Mouse (Mus musculus) thymus, postnatal 14 days (tissue): ENCODE data around the gene Cenpx.
A peak's percentile ranks its signal among the peaks of the same experiment; 100 is the strongest.
"Not testable (repeated sequence)": the region's sequence is repeated elsewhere in the genome, so short reads cannot be mapped to it uniquely, and the experiment has no call there.

Source experiments
- DNase-seq: peaks from one replicate; pipeline ENCODE4 v3.0.0; 2021

Gene Cenpx

DNA sequence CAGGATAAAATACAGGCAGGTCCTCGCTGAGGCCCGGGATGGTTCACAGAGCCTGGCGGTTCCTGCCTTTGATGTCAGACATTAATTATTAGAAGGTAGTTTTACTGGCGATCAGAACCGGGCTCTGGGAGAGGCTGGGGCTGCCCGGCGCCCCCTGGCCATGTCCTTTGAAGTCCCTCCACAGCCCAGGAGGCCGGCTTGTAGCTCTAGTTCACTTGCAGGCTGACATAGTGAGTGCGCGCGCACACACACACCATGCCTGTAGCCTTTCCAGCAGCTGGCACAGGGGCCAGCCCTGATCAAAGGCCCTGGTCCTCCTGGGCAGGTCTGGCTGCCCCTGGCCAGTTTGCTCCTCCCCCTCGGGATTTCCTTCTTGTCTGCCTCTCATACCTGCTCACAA lies 17.9 kb downstream of the Cenpx start:
- DNase-seq: no peak

DNA sequence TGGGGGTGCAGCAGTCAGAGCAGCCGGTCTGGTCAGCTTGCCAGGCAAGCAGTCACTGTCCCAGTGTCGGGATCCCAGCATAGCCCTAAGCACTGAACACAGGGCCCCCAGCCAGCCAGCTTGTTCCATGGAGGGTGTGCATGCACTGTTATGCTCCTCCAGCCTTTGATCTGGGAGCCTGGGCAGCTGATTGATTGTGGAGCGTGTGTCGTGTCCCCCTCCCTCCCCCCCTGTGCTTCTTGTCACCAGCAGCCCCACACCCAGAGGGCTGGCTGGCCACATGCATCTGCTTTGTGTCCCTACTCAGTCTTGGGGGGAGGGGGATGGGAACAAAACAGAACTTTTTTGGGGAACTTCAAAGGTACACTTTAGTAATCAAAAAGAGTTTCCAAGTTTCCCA lies 18.4 kb downstream of the Cenpx start:
- no peak for DNase-seq

DNA sequence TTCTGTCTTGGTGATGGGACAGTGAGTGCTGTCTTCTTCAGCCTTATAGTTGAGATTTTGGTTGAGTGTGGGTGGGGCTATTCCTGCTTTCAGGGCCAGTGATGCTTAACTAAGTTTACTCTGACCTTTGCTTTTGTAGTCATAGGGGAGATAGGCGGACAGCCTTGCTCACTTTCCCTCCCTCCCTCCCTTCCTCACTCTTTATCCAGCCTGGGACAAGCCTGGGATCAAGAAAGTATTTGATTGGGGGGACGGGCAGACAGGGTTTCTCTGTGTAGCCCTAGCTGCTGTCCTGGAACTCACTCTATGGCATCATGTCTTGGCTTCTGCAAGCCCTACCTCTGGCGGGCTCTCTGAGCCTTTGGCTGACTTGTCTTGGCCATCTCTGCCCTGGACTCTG lies 20.1 kb downstream of the Cenpx start:
- no peak for DNase-seq

DNA sequence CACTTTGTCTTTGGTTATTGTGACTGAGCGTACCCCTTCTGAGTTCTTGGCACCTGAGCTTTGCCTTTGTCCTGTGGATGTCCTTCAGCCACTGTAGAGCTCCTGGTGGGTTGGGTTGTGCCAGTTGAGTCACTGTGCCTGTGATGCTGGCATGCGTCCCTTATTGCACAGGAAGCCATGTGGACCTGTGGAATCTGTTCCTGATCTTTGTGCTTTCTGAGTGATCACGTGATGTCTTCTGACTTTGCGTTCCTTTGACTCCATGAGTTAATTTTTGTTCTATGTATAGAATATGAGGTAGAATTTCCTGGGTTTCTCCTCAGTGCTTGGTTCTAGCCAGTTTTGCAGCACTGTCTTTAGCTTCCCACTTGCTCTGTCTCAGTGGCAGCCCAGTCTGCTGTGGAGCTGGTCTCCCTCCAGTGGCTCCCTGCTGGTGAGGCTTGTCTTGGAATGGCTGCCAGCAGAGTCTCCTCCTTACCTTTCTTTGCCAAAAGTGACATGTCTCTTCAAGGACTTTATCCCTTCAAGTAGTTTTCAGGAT lies 21.0 kb downstream of the Cenpx start:
- no peak for DNase-seq

DNA sequence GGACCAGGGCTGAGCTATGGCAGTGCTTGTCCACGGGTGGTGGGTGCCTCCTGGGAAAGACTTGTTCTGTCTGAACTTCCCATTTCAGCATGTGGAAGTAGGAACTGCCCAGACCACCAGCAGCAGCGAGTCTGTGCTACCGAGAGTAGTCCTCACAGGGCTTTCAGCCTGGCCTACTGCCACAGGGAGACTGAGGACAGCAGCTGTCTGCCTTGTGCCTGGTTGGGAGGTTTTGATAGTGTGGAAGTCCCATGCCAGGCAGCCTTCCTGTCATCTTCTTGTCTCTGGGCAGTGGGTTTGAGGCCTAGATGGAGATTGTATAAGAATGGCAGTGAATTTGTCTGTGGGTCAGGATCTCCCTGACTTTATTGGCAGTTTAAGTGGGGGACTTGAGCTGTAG lies 24.2 kb downstream of the Cenpx start:
- no peak for DNase-seq

DNA sequence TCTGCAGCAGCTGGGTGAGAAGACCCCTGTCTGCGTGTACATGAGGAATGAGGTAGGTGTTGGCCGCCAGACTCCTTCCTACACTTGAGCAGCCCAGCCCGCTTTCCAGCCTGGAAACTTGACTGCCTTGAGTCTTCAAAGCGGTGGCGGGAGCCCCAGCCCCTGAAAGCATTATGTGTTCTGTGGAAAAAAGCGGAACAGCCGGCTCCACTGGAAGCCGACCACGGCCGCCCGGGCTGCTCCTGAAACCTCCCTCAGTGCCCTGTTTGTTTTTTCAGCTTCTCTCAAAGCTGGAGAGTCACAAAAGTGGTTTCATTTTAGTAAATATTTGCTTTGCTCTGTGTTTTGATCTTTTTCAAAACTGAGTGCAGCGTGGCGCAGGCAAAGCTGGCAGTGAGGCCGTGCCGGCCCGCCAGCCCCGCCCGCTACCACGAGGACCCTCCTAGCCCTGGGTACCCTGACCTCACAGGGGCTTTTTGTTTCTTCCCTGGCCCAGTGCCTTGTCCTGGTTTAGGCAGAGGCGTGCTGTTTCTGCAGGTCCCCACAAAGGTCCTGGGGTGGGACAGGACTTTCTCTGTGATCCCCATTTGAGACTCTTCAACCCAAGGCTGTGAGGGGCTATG lies 26.8 kb downstream of the Cenpx start:
- DNase-seq: no peak

DNA sequence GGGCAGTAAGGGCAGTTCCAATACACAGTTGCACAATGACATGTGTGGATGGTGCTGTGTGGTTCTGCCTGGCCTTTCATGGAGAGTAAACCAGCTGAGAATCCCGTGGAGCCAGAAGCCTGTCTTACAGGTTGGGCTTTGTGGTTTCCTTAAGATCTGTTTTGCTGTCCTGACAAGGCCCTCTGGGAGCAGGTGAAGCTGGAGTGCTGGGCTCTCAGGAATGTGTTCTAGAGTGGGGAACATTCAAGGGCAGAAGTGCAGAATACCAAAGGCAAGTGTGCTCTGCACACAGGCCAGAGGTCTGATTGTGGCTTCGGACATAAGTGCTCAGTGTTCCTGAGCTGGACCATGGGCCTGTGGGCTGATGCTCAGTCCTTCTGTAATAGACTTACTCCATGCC lies 28.9 kb downstream of the Cenpx start:
- no peak for DNase-seq

DNA sequence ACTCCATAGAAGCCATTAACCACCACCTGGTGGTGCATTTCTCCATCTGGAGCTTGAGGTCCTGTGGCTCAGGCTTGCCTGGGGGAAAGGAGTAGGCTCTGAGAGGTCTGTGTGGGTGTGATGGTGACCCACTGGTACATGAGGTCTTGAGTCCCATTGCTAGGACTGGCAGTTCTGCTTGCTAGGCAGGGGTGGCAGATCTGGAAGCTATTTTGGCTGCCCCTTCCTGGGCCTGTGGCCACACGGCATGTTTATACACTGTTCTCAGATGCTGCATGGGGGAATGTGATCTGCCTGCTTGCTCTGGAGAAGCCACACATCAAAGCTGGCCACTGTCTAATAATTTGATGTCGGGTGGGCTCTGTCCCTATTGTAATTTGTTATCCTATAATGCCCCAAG lies 29.5 kb downstream of the Cenpx start:
- DNase-seq: no peak

DNA sequence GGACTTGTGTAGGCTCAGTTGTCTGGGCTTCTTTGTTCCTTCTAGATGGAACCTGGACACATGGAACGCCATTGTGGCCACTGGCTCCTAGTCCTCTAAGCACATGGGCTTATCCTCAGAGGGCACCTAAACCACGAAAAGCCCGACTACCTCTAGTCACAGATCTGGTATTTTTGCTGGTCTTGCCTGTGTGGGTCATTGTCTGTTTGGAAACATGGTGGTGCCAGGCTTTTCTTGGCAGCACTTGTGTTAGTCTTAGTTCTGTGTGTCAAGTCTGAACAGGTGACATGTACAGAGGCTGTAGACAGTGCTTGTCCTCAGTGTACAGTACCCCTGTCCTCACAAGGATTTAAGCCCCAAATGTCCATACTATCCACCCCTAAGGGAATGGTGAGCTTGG lies 30.0 kb downstream of the Cenpx start:
- DNase-seq: no peak

DNA sequence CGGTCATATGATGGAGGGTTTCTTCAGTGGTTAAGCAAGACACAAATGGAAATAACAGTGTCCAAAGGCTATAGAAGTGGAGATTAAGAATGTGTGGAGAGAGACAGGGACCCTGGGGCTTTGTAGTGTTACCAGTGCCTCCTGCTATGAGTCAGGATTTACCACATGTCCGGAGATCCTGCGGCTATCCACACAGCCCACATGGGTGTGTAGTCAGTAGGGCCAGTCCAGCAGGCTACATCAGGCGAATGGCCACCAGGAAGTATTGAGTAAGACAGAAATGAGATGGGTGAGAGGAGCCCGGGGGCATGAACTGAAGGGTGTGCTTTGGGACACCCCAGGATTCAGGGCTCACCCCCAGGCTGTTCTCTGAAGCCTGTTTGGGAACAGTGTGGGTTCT lies 30.9 kb downstream of the Cenpx start:
- DNase-seq: no peak

DNA sequence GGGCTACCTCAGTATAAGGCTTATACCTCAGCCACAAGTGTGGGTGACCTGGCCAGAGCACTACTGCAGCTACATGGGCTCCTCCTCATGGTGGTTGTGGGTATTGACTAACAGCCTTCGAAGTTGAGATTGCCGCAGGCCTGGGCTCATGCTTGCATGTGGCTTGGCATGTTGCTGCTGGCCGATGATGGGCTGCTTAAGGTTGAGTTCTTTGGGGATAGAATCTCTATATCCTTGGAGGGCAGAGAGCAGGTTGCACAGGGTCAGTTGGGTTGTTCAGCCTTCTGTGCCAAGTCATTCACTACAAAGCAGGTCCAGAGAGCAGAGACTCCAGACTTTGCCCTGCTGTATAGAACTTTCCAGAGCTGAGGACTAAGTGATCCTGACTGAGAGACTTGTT lies 33.6 kb downstream of the Cenpx start:
- DNase-seq: peak; percentile 21

DNA sequence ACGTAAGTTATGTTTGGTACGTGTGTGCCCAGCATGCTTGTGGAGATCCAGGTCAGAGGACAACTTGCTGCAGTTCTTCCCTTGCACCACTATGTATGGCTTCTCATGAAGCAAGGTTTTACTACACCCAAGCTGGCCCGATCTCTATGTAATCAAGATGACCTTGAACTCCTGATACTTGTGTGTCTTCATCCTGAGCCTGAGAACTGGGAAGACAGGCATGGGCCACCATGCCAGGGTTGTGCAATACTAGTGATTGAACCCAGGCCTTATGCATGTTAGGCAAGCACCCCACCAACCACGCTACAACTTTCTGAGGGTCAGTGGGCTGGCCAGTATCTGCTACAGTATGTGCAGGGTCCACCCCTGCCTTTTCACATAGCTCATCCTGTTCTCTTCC lies 36.6 kb downstream of the Cenpx start:
- no peak for DNase-seq

DNA sequence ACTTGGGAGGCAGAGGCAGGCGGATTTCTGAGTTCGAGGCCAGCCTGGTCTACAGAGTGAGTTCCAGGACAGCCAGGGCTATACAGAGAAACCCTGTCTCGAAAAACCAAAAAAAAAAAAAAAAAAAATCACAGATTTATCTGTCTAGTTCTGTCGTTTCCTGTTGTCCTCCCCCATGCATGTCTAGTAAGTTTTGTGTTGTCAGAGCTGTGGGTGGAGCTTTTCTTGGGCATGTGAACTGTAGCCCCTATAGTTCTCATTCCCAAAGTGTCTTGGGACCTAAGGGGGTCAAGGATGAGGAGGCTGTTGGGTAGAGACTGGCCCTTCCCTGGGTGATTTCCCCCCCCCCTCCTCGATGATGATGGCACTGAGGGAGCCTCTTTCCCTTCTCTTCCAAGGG lies 37.7 kb downstream of the Cenpx start:
- not testable (repeated sequence) for DNase-seq

DNA sequence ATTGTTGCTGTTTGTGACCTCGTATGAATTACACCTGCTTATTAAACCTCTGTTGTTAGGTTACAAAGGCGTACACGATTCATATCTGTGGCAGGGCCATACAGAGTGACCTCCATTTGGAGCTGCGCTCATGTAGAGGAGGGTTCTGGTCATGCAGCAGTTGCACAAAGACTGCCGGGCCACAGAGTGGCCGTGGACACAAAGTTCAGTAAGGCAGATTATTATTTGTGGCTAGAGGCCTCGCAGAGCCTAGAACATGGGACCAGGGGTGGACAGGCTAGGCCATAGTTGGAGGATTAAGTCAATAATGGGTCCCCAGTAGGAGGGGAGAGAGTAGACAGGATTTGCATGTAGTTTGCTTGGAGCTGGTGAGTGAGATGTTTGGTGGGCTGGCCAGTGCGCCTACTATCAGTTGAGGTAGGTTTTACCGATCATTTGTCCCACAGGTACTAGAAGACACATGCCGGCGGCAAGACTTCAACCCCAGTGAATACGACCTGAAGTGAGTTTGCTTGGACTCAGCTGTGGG lies 39.9 kb downstream of the Cenpx start:
- DNase-seq: no peak

DNA sequence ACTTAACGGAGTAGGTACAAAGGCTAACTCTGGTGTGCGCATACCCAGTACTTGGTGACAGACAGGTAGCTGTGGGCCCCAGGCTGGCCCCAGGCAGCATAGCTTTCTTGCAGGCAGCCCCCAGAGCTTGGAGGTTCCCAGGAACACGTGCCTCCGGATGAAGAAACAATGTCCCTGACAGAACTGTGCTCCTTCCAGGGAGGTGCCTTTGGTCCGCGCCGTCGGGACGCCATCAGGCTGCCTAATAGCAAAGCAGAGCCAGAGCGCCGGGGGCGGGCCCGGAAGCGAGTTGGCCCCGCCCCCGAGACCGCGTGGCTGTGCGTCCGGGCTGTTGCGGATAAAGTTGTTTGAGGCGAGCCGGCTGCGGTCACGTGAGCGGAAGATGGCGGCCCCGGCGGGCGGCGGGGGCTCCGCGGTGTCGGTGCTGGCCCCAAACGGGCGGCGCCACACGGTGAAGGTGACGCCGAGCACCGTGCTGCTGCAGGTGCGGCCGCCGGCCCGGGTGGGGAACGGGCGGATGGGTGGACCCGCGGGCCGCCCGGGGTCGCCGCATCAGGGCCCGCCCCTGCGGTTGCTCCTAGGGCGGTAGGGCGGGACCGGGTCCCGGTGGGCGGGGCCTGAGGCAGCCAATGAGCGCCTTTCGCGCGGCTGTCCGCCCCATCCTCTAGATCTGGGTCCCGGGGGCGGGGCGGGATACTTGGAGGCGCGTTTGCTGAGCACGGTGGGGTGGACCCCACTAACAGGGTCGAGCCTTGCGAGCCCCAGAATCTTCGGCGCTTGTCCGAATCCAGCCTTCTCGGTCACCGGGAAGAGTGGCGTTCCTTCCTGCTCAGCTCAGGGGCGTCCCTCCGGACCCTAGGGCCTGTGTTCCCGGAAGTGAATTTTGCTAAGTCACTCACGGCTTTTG lies 40.6 kb downstream of the Cenpx start, which contains the start of gene Aspscr1:
Gene Aspscr1 (plus strand): TSS at position 287 of the 907 bp plus-strand sequence.
- DNase-seq: peak; percentile 98

DNA sequence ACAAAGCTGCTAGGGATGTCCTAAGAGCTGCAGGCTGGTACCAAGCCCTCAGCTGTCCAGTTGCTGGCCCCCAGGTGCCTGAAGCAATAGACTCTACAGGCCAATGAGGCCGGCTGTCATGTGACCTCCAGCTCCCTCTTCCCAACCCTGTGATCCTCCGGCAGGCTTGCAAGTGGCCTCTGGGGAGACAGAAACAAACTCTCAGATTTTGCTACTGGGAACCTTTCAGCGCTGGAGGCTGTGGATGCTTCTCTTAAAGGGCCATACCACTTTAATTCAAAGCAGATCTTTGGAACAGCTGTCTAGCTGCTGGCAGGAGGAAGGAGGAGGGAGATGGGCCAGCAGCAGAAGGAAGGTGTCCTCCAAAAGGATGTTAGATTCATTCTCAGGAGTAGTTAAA lies 46.9 kb downstream of the Cenpx start:
- DNase-seq: no peak

DNA sequence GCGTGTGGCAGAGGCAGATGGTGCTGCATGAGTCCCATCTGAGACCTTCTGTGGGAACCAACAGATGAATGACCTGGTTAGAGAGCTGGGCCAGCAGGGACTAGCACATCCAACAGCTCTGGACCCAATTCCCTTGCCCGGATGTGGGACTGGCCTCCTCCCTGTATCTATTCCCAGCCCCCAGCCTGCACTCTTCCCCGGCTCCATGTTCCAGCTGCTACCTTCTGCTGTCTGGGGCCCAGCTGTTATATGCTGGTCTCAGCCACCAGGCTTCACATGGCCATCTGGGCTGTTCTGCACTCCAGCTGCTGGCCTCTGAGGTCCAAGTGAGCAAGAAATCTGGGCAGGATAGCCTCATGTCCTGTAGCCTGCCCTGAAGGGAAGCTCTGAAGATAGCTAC lies 48.1 kb downstream of the Cenpx start:
- no peak for DNase-seq

DNA sequence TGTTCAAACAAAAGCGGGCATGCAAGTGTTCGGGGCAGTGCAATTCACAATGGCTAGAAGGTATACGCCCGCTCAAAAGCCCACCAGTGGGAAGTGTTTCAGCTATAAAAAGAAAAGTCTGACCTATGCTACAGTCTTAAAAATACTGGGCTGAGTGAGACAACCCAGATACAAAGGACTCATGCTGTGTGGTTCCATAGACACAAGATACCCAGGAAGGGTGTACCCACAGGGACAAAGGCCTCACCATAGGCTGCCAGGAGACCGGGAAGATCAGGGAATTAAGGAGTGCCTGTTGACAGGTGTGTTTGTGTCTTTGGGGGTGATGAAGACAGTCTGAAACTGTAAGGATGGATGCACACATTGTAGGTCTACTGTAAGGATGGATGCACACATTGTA lies 49.8 kb downstream of the Cenpx start:
- DNase-seq: no peak

DNA sequence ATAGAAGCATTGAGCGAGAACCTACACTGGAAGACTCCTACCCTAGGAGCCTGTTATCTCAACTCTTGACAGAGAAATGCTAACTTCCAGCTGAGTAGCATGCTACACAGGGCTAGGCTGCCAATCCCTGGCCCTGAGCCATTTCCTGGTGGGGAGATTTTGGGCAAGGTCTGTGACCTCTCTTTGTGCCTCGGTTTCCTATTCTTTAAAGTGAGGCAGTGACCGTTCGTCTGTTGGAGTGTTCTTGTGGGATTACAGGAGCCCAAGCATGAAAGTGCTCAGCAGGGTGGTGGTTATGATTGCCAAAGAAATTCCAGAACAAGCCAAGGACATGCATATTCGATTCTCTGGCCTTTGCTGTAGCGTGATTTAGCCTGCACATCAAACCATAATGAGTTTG lies 50.8 kb downstream of the Cenpx start:
- no peak for DNase-seq

DNA sequence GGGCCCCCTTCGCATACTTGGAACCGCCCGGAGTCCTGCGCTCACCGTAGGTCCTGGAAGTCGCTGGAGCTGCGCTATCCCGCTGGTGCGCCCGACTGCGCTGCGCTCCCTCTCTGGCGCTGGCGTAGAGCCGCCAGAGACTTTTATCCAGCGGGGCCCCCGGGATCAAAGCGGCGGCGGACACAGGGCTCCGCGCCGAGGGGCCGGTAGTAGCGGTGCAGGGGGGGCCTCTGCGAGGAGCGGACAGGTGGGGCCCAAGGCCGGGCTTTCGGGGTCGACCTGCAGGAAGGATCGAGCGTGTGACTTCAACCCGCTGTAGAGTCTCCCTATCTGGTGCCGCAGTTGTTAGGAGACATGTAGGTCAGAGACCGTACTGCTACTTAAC lies 52.5 kb downstream of the Cenpx start, which contains the start of gene Notum:
Gene Notum (minus strand): TSS at position 100 of the 385 bp plus-strand sequence.
- no peak for DNase-seq
